Mouse (Mus musculus): ENCODE measurements around the gene Arhgap23. TPM values are rescaled to one million over a fixed set of nuclear protein-coding genes. Genes with fewer than 3 reads are reported as not detected.

Arhgap23 gene
- polyA plus RNA-seq, 1 experiment from 2014 or later, result 9.2 TPM

- H3K9ac ChIP-seq (replicated peaks; ENCODE audit: low read depth, low read length), result no peak overlapping the region
- H3K9me3 ChIP-seq (ENCODE audit: control insufficient read depth, low read length), result no peaks in the 10 kb centered on the region
- no peak overlapping the region for H3K4me2 ChIP-seq (ENCODE audit: low read depth, low read length)
- H3K27ac ChIP-seq (ENCODE audit: low read depth, low read length), result no peak overlapping the region
- H3K36me3 ChIP-seq (ENCODE audit: control insufficient read depth, insufficient read depth, low read length), result peaks cover 30% of the 10 kb centered on the region
- no peaks in the 10 kb centered on the region for H3K27me3 ChIP-seq (ENCODE audit: control insufficient read depth, insufficient read depth, low read length)
- H3K4me1 ChIP-seq (ENCODE audit: control insufficient read depth, insufficient read depth, low read length), result no peaks in the 10 kb centered on the region
- ATAC-seq (ENCODE audit: low read depth), result peak; percentile 51; the same call in 1 of the 2 replicates
- 4% methylated on average over 1 of the region's 1 CpGs for WGBS
- no peak overlapping the region for H3K4me3 ChIP-seq (ENCODE audit: low read depth, low read length)
Measured at GRCm38 (mm10) chr11:97523827-97524261, 108.5 kb downstream of the Arhgap23 start.

DNA sequence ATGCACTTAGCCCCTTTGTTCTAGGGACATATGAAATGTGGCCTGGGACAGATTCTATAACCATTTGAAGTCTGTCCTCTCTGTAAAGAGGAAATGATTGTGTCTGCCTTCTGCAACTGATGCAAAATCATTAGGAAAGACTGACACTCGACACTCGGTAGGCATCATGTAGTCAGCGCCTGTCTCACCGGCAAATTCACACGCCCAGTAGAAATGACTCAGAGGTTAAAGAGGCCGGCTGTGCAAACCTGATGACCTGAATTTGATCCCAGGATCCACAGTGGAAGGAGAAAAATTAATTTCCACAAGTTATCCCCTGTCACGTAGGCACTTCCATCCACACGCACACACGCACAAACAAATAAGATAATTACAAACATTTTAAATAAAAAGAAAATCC is 109.0 kb downstream of the Arhgap23 start:
- H3K36me3 ChIP-seq (ENCODE audit: control insufficient read depth, insufficient read depth, low read length), result peaks cover 25% of the 10 kb centered on the region
- ATAC-seq (ENCODE audit: low read depth), result no peak
- no peak overlapping the region for H3K4me3 ChIP-seq (ENCODE audit: low read depth, low read length)
- H3K27ac ChIP-seq (ENCODE audit: low read depth, low read length), result no peak overlapping the region
- H3K9me3 ChIP-seq (ENCODE audit: control insufficient read depth, low read length), result no peaks in the 10 kb centered on the region
- H3K4me2 ChIP-seq (ENCODE audit: low read depth, low read length), result no peak overlapping the region
- 54% methylated on average over 9 of the region's 9 CpGs for WGBS
- H3K27me3 ChIP-seq (ENCODE audit: control insufficient read depth, insufficient read depth, low read length), result no peaks in the 10 kb centered on the region
- H3K9ac ChIP-seq (replicated peaks; ENCODE audit: low read depth, low read length), result no peak overlapping the region
- no peaks in the 10 kb centered on the region for H3K4me1 ChIP-seq (ENCODE audit: control insufficient read depth, insufficient read depth, low read length)

DNA sequence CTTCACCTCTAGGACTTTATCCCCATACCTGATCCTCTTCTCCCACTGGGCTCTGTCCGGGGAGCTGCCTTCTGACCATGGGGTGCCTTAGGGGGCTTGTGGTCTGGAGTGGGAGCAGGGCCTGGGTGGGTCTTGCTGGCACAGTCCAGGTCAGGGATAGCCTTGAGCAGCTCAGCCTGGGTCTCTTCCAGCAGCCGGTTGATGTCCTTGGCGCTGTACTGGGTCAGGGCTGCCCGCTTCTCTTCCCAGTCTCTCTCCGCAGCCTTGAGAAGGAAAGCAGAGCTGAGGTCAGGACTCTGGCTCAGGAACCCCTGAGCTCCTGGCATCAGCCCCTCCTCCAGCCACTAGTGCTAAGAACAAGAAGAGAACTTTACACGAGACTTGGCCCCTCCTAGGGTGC is 110.0 kb downstream of the Arhgap23 start:
- ATAC-seq (ENCODE audit: low read depth), result no peak; the same call in 1 of the 2 replicates
- H3K36me3 ChIP-seq (ENCODE audit: control insufficient read depth, insufficient read depth, low read length), result peaks cover 21% of the 10 kb centered on the region
- WGBS, result 90% methylated on average over 6 of the region's 6 CpGs
- no peak overlapping the region for H3K9ac ChIP-seq (replicated peaks; ENCODE audit: low read depth, low read length)
- H3K9me3 ChIP-seq (ENCODE audit: control insufficient read depth, low read length), result no peaks in the 10 kb centered on the region
- no peak overlapping the region for H3K27ac ChIP-seq (ENCODE audit: low read depth, low read length)
- no peaks in the 10 kb centered on the region for H3K4me1 ChIP-seq (ENCODE audit: control insufficient read depth, insufficient read depth, low read length)
- H3K4me3 ChIP-seq (ENCODE audit: low read depth, low read length), result no peak overlapping the region
- no peak overlapping the region for H3K4me2 ChIP-seq (ENCODE audit: low read depth, low read length)
- no peaks in the 10 kb centered on the region for H3K27me3 ChIP-seq (ENCODE audit: control insufficient read depth, insufficient read depth, low read length)

- no peak overlapping the region for H3K4me3 ChIP-seq (ENCODE audit: low read depth, low read length)
- no peaks in the 10 kb centered on the region for H3K9me3 ChIP-seq (ENCODE audit: control insufficient read depth, low read length)
- peaks cover 5% of the 10 kb centered on the region for H3K27me3 ChIP-seq (ENCODE audit: control insufficient read depth, insufficient read depth, low read length)
- 82% methylated on average over 18 of the region's 18 CpGs for WGBS
- H3K4me2 ChIP-seq (ENCODE audit: low read depth, low read length), result no peak overlapping the region
- H3K36me3 ChIP-seq (ENCODE audit: control insufficient read depth, insufficient read depth, low read length), result peaks cover 10% of the 10 kb centered on the region
- ATAC-seq (ENCODE audit: low read depth), result no peak
- no peak overlapping the region for H3K27ac ChIP-seq (ENCODE audit: low read depth, low read length)
- H3K9ac ChIP-seq (replicated peaks; ENCODE audit: low read depth, low read length), result no peak overlapping the region
- no peaks in the 10 kb centered on the region for H3K4me1 ChIP-seq (ENCODE audit: control insufficient read depth, insufficient read depth, low read length)
Measured at GRCm38 (mm10) chr11:97528282-97528808, 113.0 kb downstream of the Arhgap23 start.

DNA sequence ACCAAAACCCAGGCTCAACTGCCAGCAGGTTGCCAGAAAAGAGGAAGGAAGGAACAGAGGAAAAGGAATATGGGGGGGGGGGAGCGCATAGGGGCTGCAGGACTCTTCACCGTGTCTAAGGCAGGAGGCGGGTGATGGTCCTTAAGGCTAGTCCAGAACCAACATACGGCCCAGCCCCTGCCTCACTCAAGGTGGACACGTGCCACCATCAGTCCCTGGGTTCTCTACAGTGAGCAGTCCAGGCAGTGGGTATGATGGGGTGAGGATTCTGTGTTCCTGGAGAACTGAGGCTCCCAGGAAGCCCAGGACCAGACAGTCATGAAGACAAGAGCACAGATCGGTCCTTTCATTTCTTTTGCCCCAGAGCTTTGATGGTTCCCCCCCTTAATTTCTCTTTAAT is 114.7 kb downstream of the Arhgap23 start:
- Histone ChIP-seq H3K27me3 (ENCODE audit: control insufficient read depth, insufficient read depth, low read length) (peaks cover 19% of the 10 kb centered on the region), H3K4me1 (ENCODE audit: control insufficient read depth, insufficient read depth, low read length) (peaks cover 4% of the 10 kb centered on the region; the same call in 1 of the 2 replicates), H3K36me3 (ENCODE audit: control insufficient read depth, insufficient read depth, low read length) (peaks cover 17% of the 10 kb centered on the region), H3K4me3 (ENCODE audit: low read depth, low read length) (no peak overlapping the region), H3K9me3 (ENCODE audit: control insufficient read depth, low read length) (no peaks in the 10 kb centered on the region), H3K9ac (replicated peaks; ENCODE audit: low read depth, low read length) (no peak overlapping the region), H3K4me2 (ENCODE audit: low read depth, low read length) (no peak overlapping the region), H3K27ac (ENCODE audit: low read depth, low read length) (no peak overlapping the region)
- 94% methylated on average over 6 of the region's 6 CpGs for WGBS
- no peak for ATAC-seq (ENCODE audit: low read depth)

DNA sequence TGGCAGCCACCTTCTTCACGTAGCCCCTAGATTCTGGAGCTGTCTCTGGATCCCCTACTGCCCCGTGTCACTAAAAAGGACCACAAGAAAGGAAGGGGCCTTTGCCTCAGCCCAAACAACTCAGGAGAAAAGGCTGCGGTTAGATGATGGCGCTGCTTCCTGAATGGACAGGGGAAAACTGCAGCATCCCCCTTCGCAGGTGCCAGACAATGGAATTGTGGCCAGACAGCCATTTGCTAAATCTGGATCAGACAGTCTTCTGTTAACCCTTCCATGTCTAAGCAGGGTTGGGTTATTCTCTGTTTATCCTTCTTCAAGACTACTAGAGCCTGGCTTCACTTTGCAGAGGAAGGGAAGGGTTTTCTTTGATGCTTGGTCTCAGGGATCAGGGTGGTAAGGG is 115.6 kb downstream of the Arhgap23 start:
- H3K36me3 ChIP-seq (ENCODE audit: control insufficient read depth, insufficient read depth, low read length), result peaks cover 16% of the 10 kb centered on the region
- H3K27ac ChIP-seq (ENCODE audit: low read depth, low read length), result no peak overlapping the region
- H3K27me3 ChIP-seq (ENCODE audit: control insufficient read depth, insufficient read depth, low read length), result peaks cover 28% of the 10 kb centered on the region
- no peak overlapping the region for H3K4me3 ChIP-seq (ENCODE audit: low read depth, low read length)
- H3K4me1 ChIP-seq (ENCODE audit: control insufficient read depth, insufficient read depth, low read length), result peaks cover 4% of the 10 kb centered on the region; the same call in 1 of the 2 replicates
- no peak overlapping the region for H3K9ac ChIP-seq (replicated peaks; ENCODE audit: low read depth, low read length)
- no peak for ATAC-seq (ENCODE audit: low read depth)
- H3K4me2 ChIP-seq (ENCODE audit: low read depth, low read length), result no peak overlapping the region
- WGBS, result 58% methylated on average over 5 of the region's 5 CpGs
- no peaks in the 10 kb centered on the region for H3K9me3 ChIP-seq (ENCODE audit: control insufficient read depth, low read length)

GRCm38 (mm10) chr11:97531381-97532260 is 116.3 kb downstream of the Arhgap23 start:
- no peak overlapping the region for H3K9ac ChIP-seq (replicated peaks; ENCODE audit: low read depth, low read length)

DNA sequence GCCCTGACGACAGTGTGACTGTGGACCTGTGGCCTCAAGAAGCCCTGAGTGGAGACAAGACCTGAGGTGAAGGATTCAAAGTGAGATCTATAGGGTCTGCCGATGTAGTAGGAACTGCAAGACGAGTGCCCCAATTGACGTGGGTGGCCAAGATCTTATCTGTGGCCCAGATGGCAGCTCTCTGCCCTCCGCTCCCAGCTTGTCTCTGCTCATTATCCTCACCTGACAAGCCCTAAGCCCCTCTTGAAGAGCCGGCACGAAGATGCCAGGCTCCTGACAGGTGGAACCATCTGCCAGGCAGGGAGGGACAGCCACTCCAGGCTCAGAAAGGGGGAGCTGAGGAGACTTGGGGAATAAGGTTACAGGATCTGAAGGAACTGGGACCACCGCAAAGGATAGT is 117.0 kb downstream of the Arhgap23 start:
- no peaks in the 10 kb centered on the region for H3K9me3 ChIP-seq (ENCODE audit: control insufficient read depth, low read length)
- H3K36me3 ChIP-seq (ENCODE audit: control insufficient read depth, insufficient read depth, low read length), result peaks cover 16% of the 10 kb centered on the region
- H3K9ac ChIP-seq (replicated peaks; ENCODE audit: low read depth, low read length), result no peak overlapping the region
- no peak overlapping the region for H3K27ac ChIP-seq (ENCODE audit: low read depth, low read length)
- ATAC-seq (ENCODE audit: low read depth), result no peak
- no peak overlapping the region for H3K4me3 ChIP-seq (ENCODE audit: low read depth, low read length)
- peaks cover 15% of the 10 kb centered on the region for H3K4me1 ChIP-seq (ENCODE audit: control insufficient read depth, insufficient read depth, low read length)
- 38% methylated on average over 8 of the region's 8 CpGs for WGBS
- no peak overlapping the region for H3K4me2 ChIP-seq (ENCODE audit: low read depth, low read length)
- peaks cover 37% of the 10 kb centered on the region for H3K27me3 ChIP-seq (ENCODE audit: control insufficient read depth, insufficient read depth, low read length)

More at GRCm38 (mm10) chr11:97531381-97532260, 116.3 kb downstream of the Arhgap23 start:
- peaks cover 34% of the 10 kb centered on the region for H3K27me3 ChIP-seq (ENCODE audit: control insufficient read depth, insufficient read depth, low read length)
- 6% methylated on average over 46 of the region's 46 CpGs for WGBS
- H3K27ac ChIP-seq (ENCODE audit: low read depth, low read length), result no peak overlapping the region
- ATAC-seq (ENCODE audit: low read depth), result peak; percentile 73; the same call in 1 of the 2 replicates
- H3K9me3 ChIP-seq (ENCODE audit: control insufficient read depth, low read length), result no peaks in the 10 kb centered on the region
- H3K4me2 ChIP-seq (ENCODE audit: low read depth, low read length), result peak overlapping the region; percentile 57
- peaks cover 7% of the 10 kb centered on the region for H3K4me1 ChIP-seq (ENCODE audit: control insufficient read depth, insufficient read depth, low read length)
- H3K36me3 ChIP-seq (ENCODE audit: control insufficient read depth, insufficient read depth, low read length), result peaks cover 16% of the 10 kb centered on the region
- H3K4me3 ChIP-seq (ENCODE audit: low read depth, low read length), result peak overlapping the region; percentile 20

DNA sequence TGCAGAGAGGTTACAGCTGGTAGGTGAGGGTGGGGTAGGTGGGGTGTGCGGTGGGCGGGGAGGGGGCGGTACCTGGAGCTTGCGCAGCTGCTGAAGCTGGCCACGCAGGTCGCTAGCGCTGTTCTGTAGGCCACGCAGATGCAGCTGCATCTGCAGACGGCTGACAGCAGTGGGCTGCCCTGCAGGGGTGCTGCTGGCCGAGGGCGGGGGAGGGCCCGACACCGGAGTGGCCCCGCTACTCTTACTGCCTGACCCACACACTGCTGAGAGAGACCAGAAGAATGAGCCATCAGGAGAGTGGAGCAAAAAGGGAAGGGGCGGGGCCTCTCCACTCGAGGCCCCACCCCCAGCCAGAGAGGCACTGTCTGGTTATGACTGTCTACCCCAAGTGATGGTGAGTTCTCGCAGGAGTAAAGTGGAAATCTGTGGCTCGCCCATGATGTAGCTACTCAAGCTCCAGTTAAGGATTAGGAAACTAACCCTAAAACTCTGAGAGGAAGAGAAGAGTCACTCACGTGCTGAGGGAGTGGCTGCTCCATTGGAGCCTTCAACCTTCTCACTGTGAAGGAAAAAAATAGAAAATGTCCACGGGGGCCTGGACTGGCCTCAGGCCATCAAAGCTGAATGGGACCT is 117.7 kb downstream of the Arhgap23 start:
- Histone ChIP-seq H3K36me3 (ENCODE audit: control insufficient read depth, insufficient read depth, low read length) (peaks cover 16% of the 10 kb centered on the region), H3K4me1 (ENCODE audit: control insufficient read depth, insufficient read depth, low read length) (peaks cover 19% of the 10 kb centered on the region), H3K4me3 (ENCODE audit: low read depth, low read length) (no peak overlapping the region), H3K27ac (ENCODE audit: low read depth, low read length) (no peak overlapping the region), H3K4me2 (ENCODE audit: low read depth, low read length) (no peak overlapping the region), H3K9me3 (ENCODE audit: control insufficient read depth, low read length) (no peaks in the 10 kb centered on the region), H3K27me3 (ENCODE audit: control insufficient read depth, insufficient read depth, low read length) (peaks cover 37% of the 10 kb centered on the region), H3K9ac (replicated peaks; ENCODE audit: low read depth, low read length) (no peak overlapping the region)
- WGBS, result 10% methylated on average over 20 of the region's 20 CpGs
- peak; percentile 22; the same call in 1 of the 2 replicates for ATAC-seq (ENCODE audit: low read depth)
